Mouse (Mus musculus) forebrain, postnatal 0 days (tissue): ENCODE results near the gene Cdc27. TPM values are rescaled to one million over a fixed set of nuclear protein-coding genes. Genes with fewer than 3 reads are reported as not detected.

Experiments
- ATAC-seq: fragments of 200-750 bp; cut with Nextera tagmentation; 2 replicates; pipeline ENCODE4 v1.8.0; 2017; ENCODE audit warnings: mild to moderate bottlenecking, moderate library complexity
- DNase-seq: peaks from one replicate; pipeline ENCODE4 v3.0.0-alpha.2; 2015
- H3K27ac ChIP-seq: fragments of 300-500 bp; sonication (generic); 2 replicates; pipeline ENCODE4 v1.5.1; 2014; ENCODE audit warnings: low read depth, mild to moderate bottlenecking, antibody characterized with exemption, low read length, moderate library complexity, mixed read lengths
- H3K27me3 ChIP-seq: fragments of 300-500 bp; sonication (generic); 2 replicates; pipeline ENCODE4 v1.6.1; 2014; ENCODE audit warnings: mild to moderate bottlenecking, low read length, mixed read lengths; ENCODE audit not compliant: insufficient read depth
- H3K36me3 ChIP-seq: fragments of 300-500 bp; sonication (generic); 2 replicates; pipeline ENCODE4 v1.6.1; 2014; ENCODE audit warnings: mild to moderate bottlenecking, moderate library complexity; ENCODE audit not compliant: insufficient read depth
- H3K4me1 ChIP-seq: fragments of 300-500 bp; sonication (generic); 2 replicates; pipeline ENCODE4 v1.6.1; 2014; ENCODE audit warnings: antibody characterized with exemption; ENCODE audit not compliant: insufficient read depth
- H3K4me2 ChIP-seq: fragments of 300-500 bp; sonication (generic); 2 replicates; pipeline ENCODE4 v1.6.1; 2014; ENCODE audit warnings: low read depth, mild to moderate bottlenecking, moderate library complexity
- H3K4me3 ChIP-seq: fragments of 300-500 bp; sonication (generic); 2 replicates; pipeline ENCODE4 v1.5.1; 2014; ENCODE audit warnings: low read depth, low read length, mixed read lengths
- H3K9ac ChIP-seq: fragments of 300-500 bp; sonication (generic); 2 replicates; pipeline ENCODE4 v1.6.1; 2014; ENCODE audit warnings: mild to moderate bottlenecking
- H3K9me3 ChIP-seq: fragments of 300-500 bp; sonication (generic); 2 replicates; pipeline ENCODE4 v1.6.1; 2016; ENCODE audit warnings: low read length
- CTCF ChIP-seq: sonication (generic); IDR thresholded peaks from 2 replicates; pipeline ENCODE4 v1.5.1; 2016; ENCODE audit warnings: antibody characterized with exemption, control low read depth, low read depth
- whole genome bisulfite sequencing: fragments of 180-500 bp; shearing (Covaris S2); extraction: QIAGEN DNeasy Blood & Tissue Kit; methylation state at CpG from one replicate; pipeline ENCODE4 v1.1.7; 2014; 5-methylcytosine and 5-hydroxymethylcytosine counted together
- polyA plus RNA-seq: library from polyadenylated mRNA; unstranded; fragments of >200 nt; fragmentation: Nextera tagmentation; extraction: Ambion mirVana; gene quantifications from 2 replicates; pipeline ENCODE4 v1.2.1, GENCODE M21; 2015
- total RNA-seq: library from RNA; depleted of rRNA; stranded (reverse); fragments of >200 nt; gene quantifications from 2 replicates; pipeline ENCODE4 v1.2.3, GENCODE M21; 2014

The Cdc27 gene
- total and polyA plus RNA-seq, 2 experiments from 2014 or later = 33.2 to 46.5 TPM

DNA sequence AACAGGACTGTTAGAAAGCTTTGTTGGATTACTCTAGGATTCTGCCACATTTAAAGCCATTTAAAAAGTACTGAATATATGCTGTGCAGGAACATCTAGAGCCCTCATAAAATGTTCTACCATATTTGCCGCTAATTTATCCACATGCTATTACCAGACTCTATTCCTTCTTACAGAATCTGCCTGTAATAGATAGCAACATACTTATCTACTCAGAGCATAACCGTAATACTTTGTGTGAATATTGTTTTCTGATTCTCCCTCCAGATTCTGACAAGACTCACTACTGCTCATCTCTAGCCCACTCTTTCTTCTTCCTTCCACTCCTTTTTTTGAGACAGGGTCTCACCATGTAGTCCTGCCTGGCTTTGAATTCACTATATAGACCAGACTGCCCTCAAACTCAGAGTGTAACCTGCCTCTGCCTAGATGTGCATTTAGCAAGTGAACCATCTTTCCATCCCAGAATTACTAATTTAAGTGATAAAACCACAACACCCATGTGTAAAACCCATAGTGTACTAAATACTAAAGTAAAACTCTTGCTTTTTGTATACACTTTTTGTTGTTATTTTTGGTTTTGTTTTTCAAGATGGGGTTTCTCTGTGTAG, 12.4 kb downstream of the Cdc27 start:
- no peak overlapping the region for H3K4me2 ChIP-seq
- no peak for TF ChIP-seq CTCF
- DNase-seq (no peak), ATAC-seq (no peak)
- no peaks in the 10 kb centered on the region for H3K27me3 ChIP-seq
- H3K4me3 ChIP-seq = no peak overlapping the region
- no peak overlapping the region for H3K27ac ChIP-seq
- WGBS = 96% methylated on average over 2 of the region's 2 CpGs
- no peaks in the 10 kb centered on the region for H3K9me3 ChIP-seq
- H3K9ac ChIP-seq = no peak overlapping the region
- no peaks in the 10 kb centered on the region for H3K4me1 ChIP-seq
- peaks cover 12% of the 10 kb centered on the region for H3K36me3 ChIP-seq

DNA sequence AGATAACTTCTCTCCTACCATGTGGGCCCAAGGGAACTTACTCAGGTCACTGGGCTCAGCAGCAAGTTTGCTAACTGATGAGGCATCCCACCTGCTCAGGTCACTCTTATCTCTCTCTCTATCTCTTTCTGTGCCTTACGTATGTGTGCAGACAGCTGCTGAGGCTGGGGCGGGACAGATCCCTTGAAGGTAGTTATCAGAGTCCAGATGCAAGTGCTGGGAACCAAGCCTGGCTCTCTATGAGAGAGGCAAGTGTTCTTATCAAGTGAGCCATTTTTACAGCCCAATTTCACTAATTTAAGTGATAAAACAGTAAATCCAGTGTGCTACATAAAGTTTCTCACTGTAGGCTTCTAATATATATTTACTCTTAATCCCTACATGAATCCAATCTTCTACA, 13.6 kb downstream of the Cdc27 start:
- no peaks in the 10 kb centered on the region for H3K27me3 ChIP-seq
- no peak overlapping the region for H3K4me3 ChIP-seq
- 95% methylated on average over 2 of the region's 2 CpGs for WGBS
- peaks cover 21% of the 10 kb centered on the region for H3K36me3 ChIP-seq
- ATAC-seq (no peak), DNase-seq (no peak)
- H3K9ac ChIP-seq = no peak overlapping the region
- H3K4me1 ChIP-seq = no peaks in the 10 kb centered on the region
- no peaks in the 10 kb centered on the region for H3K9me3 ChIP-seq
- no peak overlapping the region for H3K4me2 ChIP-seq
- no peak for TF ChIP-seq CTCF
- H3K27ac ChIP-seq = no peak overlapping the region

- H3K36me3 ChIP-seq = peaks cover 47% of the 10 kb centered on the region
- WGBS = 95% methylated on average over 6 of the region's 6 CpGs
- no peak overlapping the region for H3K4me2 ChIP-seq
- DNase-seq = no peak
- H3K9ac ChIP-seq = no peak overlapping the region
- H3K4me1 ChIP-seq = no peaks in the 10 kb centered on the region
- H3K27ac ChIP-seq = no peak overlapping the region
- TF ChIP-seq CTCF = no peak
- H3K9me3 ChIP-seq = no peaks in the 10 kb centered on the region
- no peaks in the 10 kb centered on the region for H3K27me3 ChIP-seq
- no peak for ATAC-seq
- no peak overlapping the region for H3K4me3 ChIP-seq
Measured at GRCm38 (mm10) chr11:104525935-104526334, 24.5 kb downstream of the Cdc27 start.

DNA sequence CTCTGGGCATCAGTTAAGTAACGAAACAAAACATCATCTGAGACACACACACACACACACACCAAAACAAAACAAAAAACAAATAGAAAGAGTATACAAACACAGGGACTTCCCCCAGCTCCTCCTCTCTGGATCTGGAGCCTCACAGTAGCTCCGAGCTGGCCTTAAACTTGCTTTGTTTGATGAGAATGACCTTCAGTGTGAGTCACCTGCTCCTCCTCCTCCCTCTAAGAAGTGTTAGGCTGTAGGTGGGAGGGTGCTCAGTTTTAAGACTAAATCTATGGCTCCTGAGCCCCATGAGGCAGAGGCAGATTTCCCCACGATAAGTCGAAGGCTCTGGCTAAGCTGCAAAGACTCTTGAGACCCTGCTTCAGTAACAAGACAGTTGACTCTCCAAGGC, 38.0 kb downstream of the Cdc27 start:
- no peak overlapping the region for H3K27ac ChIP-seq
- TF ChIP-seq CTCF = no peak
- H3K9me3 ChIP-seq = no peaks in the 10 kb centered on the region
- no peaks in the 10 kb centered on the region for H3K27me3 ChIP-seq
- DNase-seq (no peak), ATAC-seq (no peak)
- H3K9ac ChIP-seq = no peak overlapping the region
- no peaks in the 10 kb centered on the region for H3K4me1 ChIP-seq
- H3K36me3 ChIP-seq = peaks cover 61% of the 10 kb centered on the region
- no peak overlapping the region for H3K4me3 ChIP-seq
- WGBS = 95% methylated on average over 4 of the region's 4 CpGs
- no peak overlapping the region for H3K4me2 ChIP-seq

DNA sequence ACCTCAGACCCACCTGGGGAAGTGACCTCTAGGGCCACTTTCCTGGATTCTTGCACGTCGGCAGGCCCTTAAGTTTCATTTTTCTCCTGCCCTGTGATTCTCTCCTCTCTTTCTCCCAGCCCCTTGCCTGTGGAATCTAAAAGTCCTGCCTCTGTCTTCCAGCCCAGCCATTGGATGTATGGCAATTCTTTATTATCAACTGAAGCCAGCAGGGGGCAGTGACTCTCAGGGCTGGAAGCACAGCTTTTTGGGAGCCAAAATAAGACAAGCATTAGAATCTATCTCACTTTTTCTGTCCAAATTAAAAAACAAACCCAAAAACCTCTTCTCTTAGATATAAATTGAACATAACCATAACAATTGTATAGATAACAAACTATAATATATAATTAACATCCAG, 39.8 kb downstream of the Cdc27 start:
- H3K9ac ChIP-seq = no peak overlapping the region
- H3K4me2 ChIP-seq = no peak overlapping the region
- peak; percentile 54 for TF ChIP-seq CTCF
- H3K4me1 ChIP-seq = no peaks in the 10 kb centered on the region
- H3K9me3 ChIP-seq = no peaks in the 10 kb centered on the region
- peaks cover 56% of the 10 kb centered on the region for H3K36me3 ChIP-seq
- 90% methylated on average over 2 of the region's 2 CpGs for WGBS
- no peak overlapping the region for H3K27ac ChIP-seq
- ATAC-seq (no peak), DNase-seq (peak; percentile 40)
- H3K4me3 ChIP-seq = no peak overlapping the region
- H3K27me3 ChIP-seq = no peaks in the 10 kb centered on the region

GRCm38 (mm10) chr11:104508455-104508854, 42.0 kb downstream of the Cdc27 start:
- 76% methylated on average over 4 of the region's 4 CpGs for WGBS
- no peaks in the 10 kb centered on the region for H3K4me1 ChIP-seq
- ATAC-seq (no peak), DNase-seq (no peak)
- H3K4me3 ChIP-seq = no peak overlapping the region
- H3K4me2 ChIP-seq = no peak overlapping the region
- no peak overlapping the region for H3K27ac ChIP-seq
- no peaks in the 10 kb centered on the region for H3K27me3 ChIP-seq
- H3K36me3 ChIP-seq = peaks cover 61% of the 10 kb centered on the region
- no peaks in the 10 kb centered on the region for H3K9me3 ChIP-seq
- H3K9ac ChIP-seq = no peak overlapping the region
- peak; percentile 9; the same call in 1 of the 2 replicates for TF ChIP-seq CTCF

GRCm38 (mm10) chr11:104488292-104488691, 62.1 kb downstream of the Cdc27 start:
- TF ChIP-seq CTCF = no peak
- Histone ChIP-seq H3K4me3 (no peak overlapping the region), H3K9ac (no peak overlapping the region), H3K9me3 (no peaks in the 10 kb centered on the region), H3K27ac (no peak overlapping the region), H3K4me1 (no peaks in the 10 kb centered on the region), H3K27me3 (no peaks in the 10 kb centered on the region), H3K4me2 (no peak overlapping the region), H3K36me3 (no peaks in the 10 kb centered on the region)
- no peak for DNase-seq
- ATAC-seq = no peak
- 87% methylated on average over 3 of the region's 3 CpGs for WGBS

GRCm38 (mm10) chr11:104481971-104482370, 68.4 kb downstream of the Cdc27 start:
- Histone ChIP-seq H3K4me1 (no peaks in the 10 kb centered on the region), H3K27ac (no peak overlapping the region), H3K9ac (no peak overlapping the region), H3K27me3 (no peaks in the 10 kb centered on the region), H3K4me2 (no peak overlapping the region), H3K36me3 (no peaks in the 10 kb centered on the region), H3K4me3 (no peak overlapping the region), H3K9me3 (no peaks in the 10 kb centered on the region)
- no peak for ATAC-seq
- no peak for TF ChIP-seq CTCF
- 91% methylated on average over 8 of the region's 8 CpGs for WGBS
- DNase-seq = no peak
